Mouse (Mus musculus) cerebellum, adult 11 months (tissue): ENCODE results near the gene Zfp219.

Experiments used
- DNase-seq: peaks from one replicate; pipeline ENCODE4 v3.0.0; 2022

Gene Zfp219

GRCm38 (mm10) chr14:51996231-51996841 lies 24.2 kb downstream of the Zfp219 start:
- no peak for DNase-seq

- DNase-seq, result no peak
Observed at GRCm38 (mm10) chr14:51995219-51995871, 25.2 kb downstream of the Zfp219 start.

- no peak for DNase-seq
Observed at GRCm38 (mm10) chr14:51994453-51994852, 26.1 kb downstream of the Zfp219 start.

- no peak for DNase-seq
Observed at GRCm38 (mm10) chr14:51989461-51989970, 31.0 kb downstream of the Zfp219 start.

GRCm38 (mm10) chr14:51988731-51989130 lies 31.8 kb downstream of the Zfp219 start:
- no peak for DNase-seq

- DNase-seq, result no peak
Observed at GRCm38 (mm10) chr14:51987177-51987576, 33.4 kb downstream of the Zfp219 start.

GRCm38 (mm10) chr14:51986153-51986505 lies 34.4 kb downstream of the Zfp219 start:
- DNase-seq, result no peak

GRCm38 (mm10) chr14:51985301-51986152 lies 35.0 kb downstream of the Zfp219 start:
- DNase-seq, result peak; percentile 38

- DNase-seq, result peak; percentile 52
Observed at GRCm38 (mm10) chr14:51984247-51985231, 36.0 kb downstream of the Zfp219 start, which contains the start of gene Arhgef40. TSS of gene Arhgef40 (plus strand) at chr14:51984719.

GRCm38 (mm10) chr14:51983855-51984246 lies 36.7 kb downstream of the Zfp219 start:
- DNase-seq, result no peak

GRCm38 (mm10) chr14:51983251-51983650 lies 37.3 kb downstream of the Zfp219 start:
- no peak for DNase-seq

- no peak for DNase-seq
Observed at GRCm38 (mm10) chr14:51979252-51979651, 41.3 kb downstream of the Zfp219 start.

GRCm38 (mm10) chr14:51967400-51967799 lies 53.1 kb downstream of the Zfp219 start:
- DNase-seq, result no peak

GRCm38 (mm10) chr14:51960316-51960715 lies 60.2 kb downstream of the Zfp219 start:
- DNase-seq, result no peak
